Mouse (Mus musculus) ES-E14 (cell line): ENCODE measurements around the gene Gnb5. TPM values are rescaled to one million over a fixed set of nuclear protein-coding genes. Genes with fewer than 3 reads are reported as not detected.

Experiments used
- DNase-seq: peaks from one replicate; pipeline ENCODE4 v3.0.0-alpha.2; 2013; ENCODE audit warnings: low read depth, low spot score
- H3K27ac ChIP-seq: 2 replicates; pipeline ENCODE4 v1.5.1; 2012; ENCODE audit warnings: low read depth, mild to moderate bottlenecking, low read length, moderate library complexity, mixed read lengths; ENCODE audit not compliant: poor library complexity, insufficient read depth, severe bottlenecking
- H3K36me3 ChIP-seq: 2 replicates; pipeline ENCODE4 v1.6.1; 2012; ENCODE audit warnings: mild to moderate bottlenecking, low read length, moderate library complexity, mixed read lengths; ENCODE audit not compliant: control insufficient read depth, poor library complexity, insufficient read depth, severe bottlenecking
- H3K4me1 ChIP-seq, 2 experiments: fragments of 150-350 bp in 1 of 2; sonication (generic) in 1 of 2; 2 replicates each; pipeline ENCODE4 v1.6.1; 2012; ENCODE audit warnings: low read length in 2 of 2, mild to moderate bottlenecking in 1 of 2, mixed read lengths in 1 of 2; ENCODE audit not compliant: control insufficient read depth in 2 of 2, insufficient read depth in 2 of 2, poor library complexity in 1 of 2
- H3K4me3 ChIP-seq, 2 experiments: fragments of 150-350 bp in 1 of 2; sonication (generic) in 1 of 2; 2 replicates each; pipeline ENCODE4 v1.5.1; 2012; ENCODE audit warnings: low read length in 2 of 2, low read depth in 1 of 2, mild to moderate bottlenecking in 1 of 2, mixed read lengths in 1 of 2; ENCODE audit not compliant: insufficient read depth in 1 of 2, poor library complexity in 1 of 2, severe bottlenecking in 1 of 2
- H3K9ac ChIP-seq: 2 replicates; pipeline ENCODE4 v1.6.1; 2012; ENCODE audit warnings: low read depth, mild to moderate bottlenecking, low read length, mixed read lengths; ENCODE audit not compliant: poor library complexity, insufficient read depth, severe bottlenecking
- H3K9me3 ChIP-seq: fragments of 150-350 bp; sonication (generic); 2 replicates; pipeline ENCODE4 v1.6.1; 2012; ENCODE audit warnings: low read depth, mild to moderate bottlenecking, low read length; ENCODE audit not compliant: control insufficient read depth, insufficient read depth
- CHD2 ChIP-seq: IDR thresholded peaks from 2 replicates; pipeline ENCODE4 v1.6.1; 2014; ENCODE audit warnings: mild to moderate bottlenecking, low read depth, low read length, inconsistent platforms
- HCFC1 ChIP-seq: IDR thresholded peaks from 2 replicates; pipeline ENCODE4 v1.6.1; 2012; ENCODE audit warnings: low read length, inconsistent platforms, borderline replicate concordance; ENCODE audit not compliant: insufficient read depth
- MAFK ChIP-seq: IDR thresholded peaks from 2 replicates; pipeline ENCODE4 v1.6.1; 2014; ENCODE audit warnings: mild to moderate bottlenecking, low read depth, low read length, inconsistent platforms; ENCODE audit not compliant: insufficient read depth
- ZC3H11A ChIP-seq: IDR thresholded peaks from 2 replicates; pipeline ENCODE4 v1.6.1; 2012; ENCODE audit warnings: low read depth, mild to moderate bottlenecking, inconsistent platforms, low read length, borderline replicate concordance
- ZNF384 ChIP-seq: IDR thresholded peaks from 2 replicates; pipeline ENCODE4 v1.6.1; 2012; ENCODE audit warnings: low read depth, low read length, inconsistent platforms
- in situ Hi-C, 2 experiments: fragments of 600-800 bp; cut with MboI; formaldehyde crosslinking; loops; one replicate each; pipeline ENCODE4 v1.15.1; 2025; ENCODE audit warnings: low sequenced_read_pairs in 2 of 2, inconsistent platforms in 1 of 2; ENCODE audit not compliant: unreplicated experiment in 2 of 2
- total RNA-seq: library from RNA; depleted of rRNA; stranded (reverse); fragments of 300-350 nt; gene quantifications from 2 replicates; pipeline ENCODE4 v1.2.3, GENCODE M21; 2012

Gene Gnb5
- total RNA-seq, 1 experiment = 5.7 TPM

DNA sequence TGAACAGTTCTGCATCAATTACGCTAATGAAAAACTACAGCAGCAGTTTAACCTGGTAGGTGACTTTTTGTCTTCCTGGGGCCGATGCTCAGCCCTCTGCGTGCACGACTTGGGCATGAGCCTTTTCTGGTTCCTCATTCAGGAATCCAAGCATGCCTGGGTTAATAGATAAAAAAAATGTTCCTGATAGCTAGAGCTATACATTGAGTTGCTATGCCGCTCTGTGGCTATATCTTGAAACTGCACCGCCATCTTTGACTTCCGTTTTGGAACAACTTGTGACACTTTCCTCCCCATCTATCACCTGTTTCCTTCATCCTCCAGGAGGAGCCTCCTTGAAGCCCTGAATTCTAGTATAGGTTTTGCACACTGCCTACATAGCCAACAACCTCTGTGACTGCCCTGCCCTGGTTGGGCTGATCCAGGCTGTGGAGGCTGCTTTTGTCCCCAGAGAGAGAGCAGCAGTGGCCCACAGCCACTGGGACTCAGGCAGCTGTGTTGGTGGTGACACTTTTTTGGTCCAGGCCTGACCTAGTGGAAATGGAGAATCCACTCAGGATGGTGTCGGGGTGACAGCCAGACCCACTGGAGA lies 43.8 kb upstream of the Gnb5 start:
- no peak for DNase-seq
- in situ Hi-C loops = no loop called here
- Histone ChIP-seq H3K36me3 (no peaks in the 10 kb centered on the region), H3K9me3 (no peaks in the 10 kb centered on the region), H3K27ac (no peak overlapping the region), H3K9ac (no peak overlapping the region), H3K4me3 (no peak overlapping the region), H3K4me1 (peaks cover 3 to 34% of the 10 kb centered on the region in 2 experiments; a peak in 3 of 4 replicates)
- TF ChIP-seq MAFK (no peak), HCFC1 (no peak), ZNF384 (no peak), ZC3H11A (no peak), CHD2 (no peak)

DNA sequence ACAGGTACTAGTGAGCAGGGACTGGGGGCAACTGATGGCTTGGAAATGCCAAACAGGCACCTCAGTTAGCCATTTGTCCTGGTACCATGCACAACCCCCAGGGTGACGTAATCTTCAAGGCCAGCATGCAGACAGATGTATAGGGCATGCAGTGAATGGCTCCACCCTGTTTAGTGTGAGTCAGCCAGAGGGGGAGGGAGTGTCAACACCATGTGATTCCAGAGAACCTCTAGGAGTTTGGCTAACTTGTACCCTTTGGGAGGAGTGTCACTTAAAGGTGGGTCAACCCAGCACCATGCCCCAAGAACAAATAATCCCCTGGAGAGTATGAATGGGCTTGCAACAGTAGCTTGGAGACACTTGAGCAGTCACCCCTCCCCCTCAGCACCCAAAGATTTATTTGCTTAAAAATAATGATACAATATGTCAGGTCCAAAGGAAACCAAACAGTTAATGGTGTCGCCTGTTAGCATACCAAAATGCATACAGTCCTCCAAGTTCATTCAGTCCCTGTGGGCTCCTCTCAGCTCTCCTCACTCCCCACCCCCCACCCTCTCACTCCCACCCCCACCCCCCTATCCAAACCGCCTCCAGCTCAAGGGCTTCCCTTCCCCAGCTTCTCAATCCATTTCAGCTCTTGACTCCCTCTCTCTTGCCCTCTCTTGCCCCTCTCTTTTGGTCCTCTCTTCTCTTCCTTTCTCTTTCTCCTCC lies 41.9 kb upstream of the Gnb5 start:
- Histone ChIP-seq H3K27ac (peak overlapping the region; percentile 33), H3K9ac (no peak overlapping the region; the same call in 1 of the 2 replicates), H3K4me3 (no peak overlapping the region), H3K4me1 (peaks cover 3 to 34% of the 10 kb centered on the region in 2 experiments; a peak in 3 of 4 replicates), H3K9me3 (no peaks in the 10 kb centered on the region), H3K36me3 (no peaks in the 10 kb centered on the region)
- DNase-seq = peak; percentile 41
- TF ChIP-seq ZNF384 = no peak
- TF ChIP-seq MAFK = no peak
- TF ChIP-seq CHD2 = no peak
- TF ChIP-seq HCFC1 = no peak
- no peak for TF ChIP-seq ZC3H11A
- in situ Hi-C loops = no loop called here

DNA sequence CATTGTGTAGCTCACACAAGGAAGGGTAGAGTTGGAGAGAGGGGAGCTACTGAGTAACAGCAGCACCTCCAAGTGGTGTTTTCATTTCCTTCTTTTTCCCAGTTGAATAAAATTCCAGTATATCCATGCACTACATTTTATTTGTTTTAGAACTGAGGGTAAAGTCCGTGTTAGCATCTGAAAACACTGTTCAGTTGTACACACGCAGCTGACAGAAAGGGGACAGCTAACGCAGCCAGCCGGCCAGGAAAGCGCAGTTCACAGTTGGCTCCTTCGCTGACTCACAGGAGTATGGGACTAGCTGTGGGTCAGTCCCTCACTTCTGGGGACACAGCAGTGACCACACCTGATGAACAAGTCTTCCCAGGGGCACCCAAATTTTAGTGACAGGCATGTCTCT lies 38.9 kb upstream of the Gnb5 start:
- H3K27ac ChIP-seq = no peak overlapping the region
- no peak overlapping the region for H3K4me3 ChIP-seq
- in situ Hi-C loops = no loop called here
- peaks cover 3 to 25% of the 10 kb centered on the region in 2 experiments; a peak in 3 of 4 replicates for H3K4me1 ChIP-seq
- DNase-seq = no peak
- no peak overlapping the region for H3K9ac ChIP-seq
- no peaks in the 10 kb centered on the region for H3K9me3 ChIP-seq
- TF ChIP-seq ZC3H11A (no peak), CHD2 (no peak)
- H3K36me3 ChIP-seq = no peaks in the 10 kb centered on the region

DNA sequence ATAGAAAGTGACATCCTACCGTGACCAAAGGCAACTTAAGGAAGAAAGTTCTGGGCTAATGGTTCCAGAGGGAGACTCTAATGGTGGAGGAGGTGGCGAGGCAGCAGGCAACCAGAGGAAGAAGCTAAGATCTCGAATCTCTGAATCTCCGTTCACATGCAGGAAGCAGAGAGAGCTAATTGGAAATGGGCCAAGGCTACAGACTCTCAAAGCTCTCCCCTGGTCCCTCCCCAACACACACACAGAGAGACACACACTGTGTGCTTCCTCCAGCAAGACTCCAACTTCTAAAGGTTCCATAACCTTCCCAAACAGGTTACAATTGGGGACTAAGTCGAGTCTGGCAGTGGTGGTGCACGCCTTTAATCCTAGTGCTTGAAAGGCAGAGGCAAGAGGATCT lies 35.7 kb upstream of the Gnb5 start:
- Histone ChIP-seq H3K9ac (no peak overlapping the region), H3K4me3 (no peak overlapping the region), H3K9me3 (no peaks in the 10 kb centered on the region), H3K27ac (no peak overlapping the region), H3K36me3 (no peaks in the 10 kb centered on the region), H3K4me1 (peaks cover 0 to 8% of the 10 kb centered on the region in 2 experiments; a peak in 1 of 4 replicates)
- no peak for TF ChIP-seq MAFK
- no peak for TF ChIP-seq ZNF384
- TF ChIP-seq ZC3H11A = no peak
- TF ChIP-seq CHD2 = no peak
- TF ChIP-seq HCFC1 = no peak
- no peak for DNase-seq
- in situ Hi-C loops = no loop called here
